Mouse (Mus musculus) CD4-positive, CD25-positive, alpha-beta regulatory T cell, adult 4 months (primary cell): ENCODE data around the gene Ccn2. TPM values are rescaled to one million over a fixed set of nuclear protein-coding genes. Genes with fewer than 3 reads are reported as not detected.
A peak's percentile ranks its signal among the peaks of the same experiment; 100 is the strongest.

ENCODE experiments used
- ATAC-seq: one replicate; pipeline ENCODE4 v1.8.0; 2017
- polyA plus RNA-seq, 2 experiments: library from polyadenylated mRNA; unstranded; fragments of 100-300 nt; shearing (Covaris generic); gene quantifications; one replicate each; pipeline ENCODE4 v1.2.1; 2017

The Ccn2 gene
- not detected for polyA plus RNA-seq

GRCm38 (mm10) chr10:24595250-24596002, at the start of gene Ccn2:
Ccn2 (plus strand) TSS chr10:24595442.
- ATAC-seq, result no peak

- ATAC-seq, result no peak
These were observed 42.4 kb upstream of the Ccn2 start for GRCm38 (mm10) chr10:24552870-24553269.

GRCm38 (mm10) chr10:24554091-24554490, 41.2 kb upstream of the Ccn2 start:
- no peak for ATAC-seq

GRCm38 (mm10) chr10:24558366-24558765, 36.9 kb upstream of the Ccn2 start:
- ATAC-seq, result no peak

GRCm38 (mm10) chr10:24569691-24570420, 25.4 kb upstream of the Ccn2 start:
- no peak for ATAC-seq

GRCm38 (mm10) chr10:24572044-24572960, 22.9 kb upstream of the Ccn2 start:
- ATAC-seq, result no peak

GRCm38 (mm10) chr10:24573484-24573883, 21.8 kb upstream of the Ccn2 start:
- ATAC-seq, result no peak

GRCm38 (mm10) chr10:24581076-24581475, 14.2 kb upstream of the Ccn2 start:
- no peak for ATAC-seq

- ATAC-seq, result no peak
These were observed 6.4 kb upstream of the Ccn2 start for GRCm38 (mm10) chr10:24588824-24589223.

GRCm38 (mm10) chr10:24589238-24589637, 6.0 kb upstream of the Ccn2 start:
- ATAC-seq, result no peak

GRCm38 (mm10) chr10:24590546-24590945, 4.7 kb upstream of the Ccn2 start:
- no peak for ATAC-seq

GRCm38 (mm10) chr10:24591136-24591535, 4.1 kb upstream of the Ccn2 start:
- ATAC-seq, result peak; percentile 89

- peak; percentile 64 for ATAC-seq
These were observed 3.5 kb upstream of the Ccn2 start for GRCm38 (mm10) chr10:24591741-24592140.

GRCm38 (mm10) chr10:24592318-24592717, 2.9 kb upstream of the Ccn2 start:
- no peak for ATAC-seq

GRCm38 (mm10) chr10:24592969-24593368, 2.3 kb upstream of the Ccn2 start:
- ATAC-seq, result no peak

- ATAC-seq, result no peak
These were observed 1.7 kb upstream of the Ccn2 start for GRCm38 (mm10) chr10:24593556-24593955.

GRCm38 (mm10) chr10:24596003-24596868, 994 bp downstream of the Ccn2 start:
- no peak for ATAC-seq

GRCm38 (mm10) chr10:24596869-24597339, 1.7 kb downstream of the Ccn2 start:
- no peak for ATAC-seq

GRCm38 (mm10) chr10:24597789-24598188, 2.5 kb downstream of the Ccn2 start:
- ATAC-seq, result no peak

GRCm38 (mm10) chr10:24598693-24599092, 3.5 kb downstream of the Ccn2 start:
- no peak for ATAC-seq

- ATAC-seq, result no peak
These were observed 4.6 kb downstream of the Ccn2 start for GRCm38 (mm10) chr10:24599802-24600201.

GRCm38 (mm10) chr10:24603035-24603434, 7.8 kb downstream of the Ccn2 start:
- ATAC-seq, result no peak
